Mouse (Mus musculus): ENCODE data around the gene Rexo5.

Rexo5 gene

GRCm38 (mm10) chr7:119887887-119888286, 94.1 kb downstream of the Rexo5 start:
- DNase-seq (ENCODE audit: low spot score in 2 of 2): no peak

DNA sequence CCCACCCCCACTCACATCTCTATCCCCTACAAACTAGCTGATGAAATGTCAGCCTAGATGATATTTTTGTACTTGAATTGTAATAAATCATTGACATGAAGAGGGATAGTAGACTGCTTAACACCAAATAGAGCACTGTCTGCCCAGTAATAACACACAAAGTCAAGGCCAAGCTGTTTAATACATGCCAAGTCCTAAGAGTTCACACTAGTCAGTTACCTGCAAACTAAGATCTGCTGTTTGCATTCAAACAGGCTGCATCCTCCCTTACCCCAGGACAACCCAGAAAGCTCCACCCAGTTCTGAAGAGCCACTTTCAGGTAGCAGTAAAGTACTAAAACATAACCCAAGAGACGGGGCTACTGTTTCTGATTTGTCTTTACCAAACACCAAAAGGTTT, 98.4 kb downstream of the Rexo5 start:
- DNase-seq (ENCODE audit: low spot score in 2 of 2): no peak

- DNase-seq (ENCODE audit: low spot score in 2 of 2): no peak
These were observed 98.9 kb downstream of the Rexo5 start for GRCm38 (mm10) chr7:119892742-119893141.

DNA sequence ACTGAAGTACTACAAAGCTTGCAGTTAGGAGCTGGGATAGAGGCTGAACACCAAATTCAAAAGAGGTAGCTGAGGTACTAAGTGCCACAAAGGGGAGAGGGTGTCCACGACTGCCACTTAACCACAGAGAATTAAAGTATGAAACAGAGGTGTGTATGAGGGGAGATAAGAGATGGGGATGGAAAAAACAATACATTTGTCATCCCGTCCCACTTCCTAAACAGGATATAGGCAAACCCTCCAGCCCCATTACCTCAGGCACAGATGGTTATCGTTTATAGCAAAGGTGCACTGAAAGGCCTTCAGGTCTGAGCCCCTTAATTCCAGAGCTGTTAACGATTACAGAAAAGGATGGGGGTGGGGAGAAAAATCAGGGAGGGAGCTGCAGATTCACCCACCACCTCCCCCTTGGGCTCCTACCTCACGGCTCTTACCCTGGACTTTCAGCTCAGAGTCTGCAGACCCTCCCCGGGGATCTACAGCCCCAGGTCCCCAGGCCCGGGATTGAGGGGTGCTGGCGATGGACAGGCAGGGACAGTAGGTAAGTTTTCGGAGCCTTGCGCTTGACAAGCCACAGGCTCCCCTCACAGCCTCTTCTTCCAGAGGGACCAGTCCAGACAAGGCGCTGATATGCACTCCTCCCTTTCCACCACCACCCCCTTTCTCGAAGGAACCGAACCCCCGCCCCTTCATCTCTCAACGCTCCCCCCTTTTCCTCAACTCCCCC, 101.2 kb downstream of the Rexo5 start:
- DNase-seq (ENCODE audit: low spot score in 2 of 2): peak in 1 of 2 experiments; percentile 68

- DNase-seq (ENCODE audit: low spot score in 2 of 2): peak; percentile 95 to 97
These were observed 102.1 kb downstream of the Rexo5 start, which contains the start of the genes Lyrm1 and Dcun1d3 for GRCm38 (mm10) chr7:119895639-119896512. TSS of gene Lyrm1 (plus strand) at chr7:119895861. TSS of gene Dcun1d3 (minus strand) at chr7:119896298.

- DNase-seq (ENCODE audit: low spot score in 2 of 2): no peak
These were observed 103.8 kb downstream of the Rexo5 start for GRCm38 (mm10) chr7:119897521-119898109.

DNA sequence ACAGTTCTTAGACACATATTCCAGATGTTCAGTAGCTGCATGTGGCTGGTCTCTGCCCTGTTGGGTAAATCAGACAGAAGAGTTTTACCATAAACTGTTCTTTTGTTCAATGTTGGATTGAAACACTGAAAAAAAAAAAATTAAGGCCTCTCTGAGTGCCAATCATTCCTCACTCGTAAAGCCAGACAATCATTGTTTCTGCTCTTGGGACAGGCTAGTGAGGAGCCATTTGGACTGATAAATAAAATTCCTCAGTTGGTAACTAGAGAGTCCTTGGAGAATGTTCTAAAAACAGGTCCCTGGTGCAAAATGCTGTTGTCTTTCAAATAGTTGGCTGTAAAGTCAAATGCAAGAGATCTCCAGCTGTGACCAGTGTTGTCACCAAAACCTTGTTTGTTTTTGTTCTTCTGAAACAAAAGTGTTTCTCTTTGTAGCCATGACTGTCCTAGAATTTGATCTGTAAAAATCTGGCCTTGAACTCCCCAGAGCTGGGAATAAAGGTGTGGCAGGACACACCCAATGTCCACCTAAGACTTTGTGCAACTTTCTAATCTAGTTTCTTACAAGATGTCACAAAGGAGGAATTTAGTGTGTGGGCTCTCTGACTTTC, 104.5 kb downstream of the Rexo5 start:
- DNase-seq (ENCODE audit: low spot score in 2 of 2): no peak

All from spleen, postnatal 4 days (tissue).